Mouse (Mus musculus): ENCODE measurements around the gene Nfia. TPM values are rescaled to one million over a fixed set of nuclear protein-coding genes. Genes with fewer than 3 reads are reported as not detected.

Nfia gene
- polyA plus RNA-seq, 1 experiment from 2014 or later, result 33.7 TPM

- Histone ChIP-seq H3K9me3 (replicated peaks; ENCODE audit: control insufficient read depth, low read length) (no peaks in the 10 kb centered on the region), H3K27me3 (ENCODE audit: control insufficient read depth, insufficient read depth, low read length) (no peaks in the 10 kb centered on the region), H3K4me1 (ENCODE audit: control insufficient read depth, insufficient read depth, low read length) (no peaks in the 10 kb centered on the region), H3K4me3 (ENCODE audit: low read depth, low read length) (no peak overlapping the region), H3K27ac (ENCODE audit: low read depth, low read length) (no peak overlapping the region), H3K9ac (ENCODE audit: low read depth, low read length) (no peak overlapping the region), H3K4me2 (no peak overlapping the region), H3K36me3 (ENCODE audit: control insufficient read depth, insufficient read depth, low read length) (no peaks in the 10 kb centered on the region)
- ATAC-seq (replicated peaks; ENCODE audit: insufficient number of reproducible peaks, low FRiP score, low TSS enrichment), result no peak
- 28% methylated on average over 2 of the region's 2 CpGs for WGBS (ENCODE audit: insufficient replicate concordance)
These were observed 358.3 kb downstream of the Nfia start for GRCm38 (mm10) chr4:98130798-98131197.

- WGBS (ENCODE audit: insufficient replicate concordance), result 90% methylated on average over 4 of the region's 4 CpGs
- no peak for ATAC-seq (replicated peaks; ENCODE audit: insufficient number of reproducible peaks, low FRiP score, low TSS enrichment)
These were observed 361.5 kb downstream of the Nfia start for GRCm38 (mm10) chr4:98134027-98134426.

GRCm38 (mm10) chr4:98136072-98136471, 363.5 kb downstream of the Nfia start:
- H3K4me3 ChIP-seq (ENCODE audit: low read depth, low read length), result no peak overlapping the region
- no peak overlapping the region for H3K4me2 ChIP-seq
- no peak overlapping the region for H3K27ac ChIP-seq (ENCODE audit: low read depth, low read length)
- no peaks in the 10 kb centered on the region for H3K9me3 ChIP-seq (replicated peaks; ENCODE audit: control insufficient read depth, low read length)
- WGBS (ENCODE audit: insufficient replicate concordance), result 88% methylated on average over 2 of the region's 2 CpGs
- no peak overlapping the region for H3K9ac ChIP-seq (ENCODE audit: low read depth, low read length)
- H3K4me1 ChIP-seq (ENCODE audit: control insufficient read depth, insufficient read depth, low read length), result no peaks in the 10 kb centered on the region
- ATAC-seq (replicated peaks; ENCODE audit: insufficient number of reproducible peaks, low FRiP score, low TSS enrichment), result no peak
- H3K27me3 ChIP-seq (ENCODE audit: control insufficient read depth, insufficient read depth, low read length), result no peaks in the 10 kb centered on the region
- H3K36me3 ChIP-seq (ENCODE audit: control insufficient read depth, insufficient read depth, low read length), result no peaks in the 10 kb centered on the region

More at GRCm38 (mm10) chr4:98134027-98134426, 361.5 kb downstream of the Nfia start:
- no peaks in the 10 kb centered on the region for H3K27me3 ChIP-seq (ENCODE audit: control insufficient read depth, insufficient read depth, low read length)
- H3K9ac ChIP-seq (ENCODE audit: low read depth, low read length), result no peak overlapping the region
- H3K36me3 ChIP-seq (ENCODE audit: control insufficient read depth, insufficient read depth, low read length), result no peaks in the 10 kb centered on the region
- no peaks in the 10 kb centered on the region for H3K9me3 ChIP-seq (replicated peaks; ENCODE audit: control insufficient read depth, low read length)
- no peak overlapping the region for H3K4me3 ChIP-seq (ENCODE audit: low read depth, low read length)
- H3K27ac ChIP-seq (ENCODE audit: low read depth, low read length), result no peak overlapping the region
- no peaks in the 10 kb centered on the region for H3K4me1 ChIP-seq (ENCODE audit: control insufficient read depth, insufficient read depth, low read length)
- no peak overlapping the region for H3K4me2 ChIP-seq

GRCm38 (mm10) chr4:98142879-98143436, 370.4 kb downstream of the Nfia start:
- H3K27me3 ChIP-seq (ENCODE audit: control insufficient read depth, insufficient read depth, low read length), result no peaks in the 10 kb centered on the region
- no peaks in the 10 kb centered on the region for H3K36me3 ChIP-seq (ENCODE audit: control insufficient read depth, insufficient read depth, low read length)
- H3K9ac ChIP-seq (ENCODE audit: low read depth, low read length), result no peak overlapping the region
- ATAC-seq (replicated peaks; ENCODE audit: insufficient number of reproducible peaks, low FRiP score, low TSS enrichment), result peak; percentile 55; the same call in 1 of the 2 replicates
- no peaks in the 10 kb centered on the region for H3K4me1 ChIP-seq (ENCODE audit: control insufficient read depth, insufficient read depth, low read length)
- H3K4me3 ChIP-seq (ENCODE audit: low read depth, low read length), result no peak overlapping the region
- H3K4me2 ChIP-seq, result no peak overlapping the region
- WGBS (ENCODE audit: insufficient replicate concordance), result 28% methylated on average over 1 of the region's 1 CpGs
- H3K27ac ChIP-seq (ENCODE audit: low read depth, low read length), result peak overlapping the region; percentile 54
- H3K9me3 ChIP-seq (replicated peaks; ENCODE audit: control insufficient read depth, low read length), result no peaks in the 10 kb centered on the region

GRCm38 (mm10) chr4:98150576-98150975, 378.0 kb downstream of the Nfia start:
- no peaks in the 10 kb centered on the region for H3K27me3 ChIP-seq (ENCODE audit: control insufficient read depth, insufficient read depth, low read length)
- H3K9ac ChIP-seq (ENCODE audit: low read depth, low read length), result no peak overlapping the region
- H3K36me3 ChIP-seq (ENCODE audit: control insufficient read depth, insufficient read depth, low read length), result no peaks in the 10 kb centered on the region
- no peak overlapping the region for H3K4me2 ChIP-seq
- no peaks in the 10 kb centered on the region for H3K9me3 ChIP-seq (replicated peaks; ENCODE audit: control insufficient read depth, low read length)
- no peak overlapping the region for H3K4me3 ChIP-seq (ENCODE audit: low read depth, low read length)
- H3K27ac ChIP-seq (ENCODE audit: low read depth, low read length), result no peak overlapping the region
- WGBS (ENCODE audit: insufficient replicate concordance), result 81% methylated on average over 5 of the region's 5 CpGs
- H3K4me1 ChIP-seq (ENCODE audit: control insufficient read depth, insufficient read depth, low read length), result no peaks in the 10 kb centered on the region
- no peak for ATAC-seq (replicated peaks; ENCODE audit: insufficient number of reproducible peaks, low FRiP score, low TSS enrichment)

- no peaks in the 10 kb centered on the region for H3K36me3 ChIP-seq (ENCODE audit: control insufficient read depth, insufficient read depth, low read length)
- no peak overlapping the region for H3K27ac ChIP-seq (ENCODE audit: low read depth, low read length)
- no peak overlapping the region for H3K4me2 ChIP-seq
- no peak overlapping the region for H3K4me3 ChIP-seq (ENCODE audit: low read depth, low read length)
- H3K9ac ChIP-seq (ENCODE audit: low read depth, low read length), result no peak overlapping the region
- no peaks in the 10 kb centered on the region for H3K9me3 ChIP-seq (replicated peaks; ENCODE audit: control insufficient read depth, low read length)
- 90% methylated on average over 3 of the region's 3 CpGs for WGBS (ENCODE audit: insufficient replicate concordance)
- H3K4me1 ChIP-seq (ENCODE audit: control insufficient read depth, insufficient read depth, low read length), result no peaks in the 10 kb centered on the region
- no peak for ATAC-seq (replicated peaks; ENCODE audit: insufficient number of reproducible peaks, low FRiP score, low TSS enrichment)
- H3K27me3 ChIP-seq (ENCODE audit: control insufficient read depth, insufficient read depth, low read length), result no peaks in the 10 kb centered on the region
These were observed 385.4 kb downstream of the Nfia start for GRCm38 (mm10) chr4:98157921-98158320.

- no peak for ATAC-seq (replicated peaks; ENCODE audit: insufficient number of reproducible peaks, low FRiP score, low TSS enrichment)
- Histone ChIP-seq H3K4me3 (ENCODE audit: low read depth, low read length) (no peak overlapping the region), H3K4me2 (no peak overlapping the region), H3K27me3 (ENCODE audit: control insufficient read depth, insufficient read depth, low read length) (no peaks in the 10 kb centered on the region), H3K9me3 (replicated peaks; ENCODE audit: control insufficient read depth, low read length) (no peaks in the 10 kb centered on the region), H3K36me3 (ENCODE audit: control insufficient read depth, insufficient read depth, low read length) (no peaks in the 10 kb centered on the region), H3K4me1 (ENCODE audit: control insufficient read depth, insufficient read depth, low read length) (peaks cover 7% of the 10 kb centered on the region; the same call in 1 of the 2 replicates), H3K27ac (ENCODE audit: low read depth, low read length) (peak overlapping the region; percentile 35; the same call in 1 of the 2 replicates), H3K9ac (ENCODE audit: low read depth, low read length) (no peak overlapping the region)
- WGBS (ENCODE audit: insufficient replicate concordance), result 51% methylated on average over 3 of the region's 3 CpGs
These were observed 393.8 kb downstream of the Nfia start for GRCm38 (mm10) chr4:98166379-98166778.

Other genes with a start within 250 kb of the Nfia start
- gene E130114P18Rik, start 5.3 kb downstream of the Nfia start, polyA plus RNA-seq (2014; fragmentation: Nextera tagmentation; extraction: Ambion mirVana), result 0.72 and 0.73 TPM in 2 replicates

All from heart, embryonic 11.5 days (tissue).